Mouse (Mus musculus) NIH3T3 (cell line): ENCODE data around the gene Lmntd1.
A peak's percentile ranks its signal among the peaks of the same experiment; 100 is the strongest.

Experiments
- DNase-seq: peaks from one replicate; pipeline ENCODE4 v3.0.0-alpha.2; 2012; ENCODE audit warnings: low read depth

Lmntd1 gene

DNA sequence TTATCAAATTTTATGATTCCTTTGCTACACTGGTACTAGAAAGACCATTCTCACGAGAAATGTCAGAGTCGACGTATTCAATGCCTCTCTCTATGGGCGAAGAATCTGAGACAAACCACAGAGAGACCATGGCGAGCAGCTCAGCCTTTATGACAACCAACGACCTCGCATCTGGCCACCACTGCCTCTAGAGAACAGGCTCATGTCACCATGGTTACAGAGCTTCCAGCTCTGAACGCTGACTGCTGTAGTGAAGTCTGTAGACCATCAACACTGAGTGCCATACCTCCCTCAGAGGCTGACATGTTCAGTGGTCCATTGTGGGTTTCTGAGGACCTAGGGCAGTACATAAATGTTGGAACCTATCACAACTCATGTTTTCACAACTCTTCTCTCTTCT lies 180.2 kb downstream of the Lmntd1 start:
- no peak for DNase-seq

DNA sequence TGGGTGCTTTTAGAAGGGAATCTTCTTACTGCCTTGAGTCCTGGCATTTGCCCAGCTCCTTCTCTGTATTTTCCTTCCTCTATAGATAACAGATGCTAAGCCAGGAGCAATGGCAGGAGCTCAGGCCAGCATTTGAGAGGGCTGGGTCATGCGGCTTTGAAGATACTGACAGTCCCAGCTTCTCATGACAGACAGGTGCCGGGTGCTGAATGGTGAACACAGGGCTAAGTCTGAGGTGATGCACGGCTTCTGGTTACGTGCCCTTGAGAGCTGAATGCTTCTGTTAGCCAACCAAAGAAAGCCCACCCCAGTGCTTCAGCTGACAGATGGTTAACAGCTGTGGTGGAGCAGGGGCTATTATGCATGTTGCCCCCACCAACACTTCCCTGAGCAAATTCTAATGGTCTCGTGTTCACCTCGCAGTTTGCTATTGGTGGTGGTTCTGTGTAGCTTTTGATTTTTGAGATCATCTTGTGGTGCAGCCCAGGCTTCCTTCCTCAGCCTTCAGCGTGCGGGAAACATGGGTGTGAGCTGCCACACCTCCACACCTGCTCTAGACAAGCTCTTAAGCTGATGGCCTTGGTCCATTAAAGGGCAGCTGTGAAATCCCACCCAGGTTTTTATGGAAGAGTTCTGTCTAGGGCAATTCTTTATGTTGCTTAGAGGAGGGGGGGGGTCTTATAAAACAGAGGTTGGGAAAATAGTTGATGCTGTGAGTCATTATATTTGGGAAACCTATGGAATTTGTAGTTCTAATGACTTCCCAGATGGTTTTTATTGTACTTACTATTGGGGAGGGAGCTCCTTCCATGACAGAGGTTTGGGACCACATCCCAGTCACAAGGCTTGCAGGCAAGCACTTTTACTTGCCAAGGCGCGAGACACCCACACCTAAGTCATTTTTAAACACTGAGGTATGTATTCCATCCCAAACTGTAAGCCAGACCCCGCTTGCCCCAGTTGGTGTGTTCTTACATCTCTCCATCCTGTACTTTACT lies 181.1 kb downstream of the Lmntd1 start:
- DNase-seq: peak; percentile 67

DNA sequence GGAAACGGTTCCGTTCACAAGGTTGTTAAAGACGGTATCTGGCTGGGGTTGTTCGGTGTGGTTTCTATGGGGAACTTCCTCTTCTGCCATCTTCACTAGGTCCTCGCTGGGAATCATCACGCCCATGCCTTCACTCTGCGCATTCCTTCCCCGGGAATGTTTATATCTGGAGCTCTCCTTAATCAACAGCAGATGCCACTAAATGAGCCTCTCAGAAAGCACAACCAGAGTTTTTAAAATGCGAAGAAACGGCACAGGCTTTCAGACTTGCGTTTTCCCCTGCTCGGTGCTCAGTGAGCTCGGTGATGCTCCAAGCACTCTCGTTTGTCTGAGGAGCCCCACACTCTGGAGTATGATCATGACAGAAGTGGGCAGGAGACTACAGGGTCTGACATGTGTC lies 182.4 kb downstream of the Lmntd1 start:
- DNase-seq: peak; percentile 76

DNA sequence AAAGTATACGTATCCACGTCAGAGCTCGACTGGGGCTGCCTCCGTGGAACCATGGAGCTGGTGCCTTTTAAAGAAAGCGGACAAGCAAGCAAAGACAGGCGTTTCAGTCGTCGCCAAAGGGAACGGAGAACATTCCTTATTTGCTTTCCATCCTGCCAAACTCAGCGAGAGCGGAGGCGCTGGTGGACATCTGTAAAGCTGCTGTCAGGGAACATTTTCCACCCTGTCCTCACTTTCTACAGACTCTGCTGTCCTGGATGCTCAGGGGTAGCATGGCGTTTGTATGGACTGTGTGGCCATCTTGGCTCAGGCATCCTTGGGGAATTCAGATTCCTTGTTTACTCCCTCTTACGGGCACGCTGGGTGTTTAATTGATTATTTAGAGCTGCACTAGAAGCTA lies 186.7 kb downstream of the Lmntd1 start:
- DNase-seq: no peak

DNA sequence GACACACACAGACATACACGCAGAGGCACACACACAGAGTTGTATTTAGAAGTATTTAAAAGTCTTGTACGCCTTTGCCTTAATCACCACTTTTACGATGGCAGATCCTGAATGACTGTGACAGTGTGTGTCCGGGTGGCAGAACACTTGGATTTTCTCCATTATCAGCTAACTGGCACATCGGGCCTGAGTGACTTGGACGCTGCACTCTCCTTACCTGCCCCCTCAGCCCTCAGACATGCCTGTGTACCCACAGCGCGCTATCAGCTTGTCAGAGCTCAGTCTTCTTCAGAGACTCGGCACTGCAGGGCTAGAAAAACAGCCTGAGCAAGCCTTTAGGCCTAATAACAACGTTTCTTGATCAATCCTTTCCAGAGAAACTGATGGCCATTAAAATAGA lies 187.6 kb downstream of the Lmntd1 start:
- no peak for DNase-seq

DNA sequence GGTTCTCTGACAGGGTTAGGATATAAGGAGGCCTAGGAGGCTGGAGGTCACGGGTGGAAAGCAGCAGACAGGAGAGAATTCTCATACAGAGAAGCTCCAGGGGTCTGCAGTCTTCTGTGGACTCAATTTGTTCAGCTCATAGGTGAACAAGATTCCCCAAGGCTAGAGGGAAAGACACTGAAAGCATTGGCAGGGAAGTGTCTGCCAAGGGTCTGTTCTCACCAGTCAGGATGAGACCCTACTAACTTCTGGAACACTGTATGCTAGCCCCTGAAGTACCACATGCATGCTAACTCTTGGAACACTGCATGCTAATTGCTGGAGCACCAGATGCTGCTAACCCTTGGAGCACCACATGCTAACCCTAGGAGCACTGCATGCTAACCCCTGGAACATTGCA lies 190.0 kb downstream of the Lmntd1 start:
- DNase-seq: no peak

DNA sequence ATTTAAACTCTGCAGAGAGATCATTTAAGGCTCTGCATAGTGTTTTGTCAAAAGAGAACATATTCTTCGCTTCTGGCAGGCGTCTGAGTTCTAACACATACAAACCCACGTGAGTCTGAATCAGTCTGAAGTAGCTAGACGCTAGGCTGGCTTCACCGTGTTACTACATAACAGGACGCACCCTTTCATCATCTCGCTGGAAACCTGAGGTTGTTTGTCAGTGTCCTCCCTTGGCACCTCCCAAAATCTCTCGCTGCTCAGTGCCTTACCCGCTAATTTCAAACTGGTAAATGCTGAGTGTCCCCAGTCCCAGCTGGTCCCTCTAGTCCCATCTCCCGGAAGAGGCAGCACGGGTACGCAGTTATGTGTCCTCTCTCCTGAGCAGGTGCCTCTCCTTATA lies 190.6 kb downstream of the Lmntd1 start:
- no peak for DNase-seq

DNA sequence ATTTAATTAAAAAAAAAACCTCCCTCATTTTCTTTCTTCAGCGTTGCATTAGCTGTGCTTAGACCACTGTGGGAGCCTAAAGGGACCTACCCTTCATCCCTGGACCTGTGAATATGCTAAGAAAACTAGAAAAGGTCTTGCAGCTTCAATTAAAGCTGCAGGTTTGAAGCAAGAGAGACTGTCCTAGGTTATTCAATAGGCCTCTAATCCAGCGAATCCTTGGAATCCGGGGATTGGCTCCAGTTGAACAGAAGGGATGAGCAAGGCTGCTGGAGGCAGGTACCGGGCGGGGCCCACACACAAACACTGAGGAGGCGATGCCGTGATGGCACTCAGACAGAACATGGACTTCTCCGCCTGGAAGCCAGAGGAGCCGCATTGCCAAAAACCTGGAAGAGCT lies 192.5 kb downstream of the Lmntd1 start:
- no peak for DNase-seq

DNA sequence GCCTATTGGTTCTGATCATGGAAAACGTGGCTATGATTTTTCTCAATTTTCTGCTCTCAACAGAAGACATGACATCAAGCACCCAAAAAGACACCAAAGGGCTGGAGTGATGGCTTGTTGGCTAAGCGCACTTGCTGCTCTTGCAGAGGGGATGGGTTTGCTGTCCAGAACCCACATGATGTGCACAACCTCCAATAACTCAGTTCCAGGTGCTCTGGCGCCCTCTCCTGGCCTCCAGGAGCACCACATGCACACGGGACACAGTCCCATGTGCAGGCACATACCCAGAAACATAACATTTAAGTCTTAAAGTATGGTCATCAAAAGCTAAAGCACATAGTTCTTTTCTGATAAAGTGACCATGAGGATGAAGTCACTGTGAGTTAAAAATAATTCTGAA lies 193.7 kb downstream of the Lmntd1 start:
- DNase-seq: no peak

DNA sequence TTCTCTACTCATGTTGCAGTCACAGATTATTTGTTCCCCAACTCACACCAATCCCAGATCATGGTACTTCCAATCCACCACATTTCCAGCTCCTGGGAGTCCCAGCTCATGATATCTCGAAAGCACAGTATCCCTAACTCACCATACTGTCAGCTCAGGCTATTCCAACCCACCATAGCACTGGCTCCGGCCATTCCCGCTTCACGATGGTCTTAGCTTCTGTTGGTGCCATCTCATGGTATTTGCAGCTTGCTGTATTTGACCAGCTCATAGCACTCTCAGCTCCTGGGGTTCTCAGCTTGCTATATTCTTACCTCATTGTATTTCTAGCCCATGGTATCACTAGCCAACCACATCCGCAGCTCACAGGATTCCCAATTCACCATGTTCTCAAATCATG lies 195.3 kb downstream of the Lmntd1 start:
- DNase-seq: no peak

DNA sequence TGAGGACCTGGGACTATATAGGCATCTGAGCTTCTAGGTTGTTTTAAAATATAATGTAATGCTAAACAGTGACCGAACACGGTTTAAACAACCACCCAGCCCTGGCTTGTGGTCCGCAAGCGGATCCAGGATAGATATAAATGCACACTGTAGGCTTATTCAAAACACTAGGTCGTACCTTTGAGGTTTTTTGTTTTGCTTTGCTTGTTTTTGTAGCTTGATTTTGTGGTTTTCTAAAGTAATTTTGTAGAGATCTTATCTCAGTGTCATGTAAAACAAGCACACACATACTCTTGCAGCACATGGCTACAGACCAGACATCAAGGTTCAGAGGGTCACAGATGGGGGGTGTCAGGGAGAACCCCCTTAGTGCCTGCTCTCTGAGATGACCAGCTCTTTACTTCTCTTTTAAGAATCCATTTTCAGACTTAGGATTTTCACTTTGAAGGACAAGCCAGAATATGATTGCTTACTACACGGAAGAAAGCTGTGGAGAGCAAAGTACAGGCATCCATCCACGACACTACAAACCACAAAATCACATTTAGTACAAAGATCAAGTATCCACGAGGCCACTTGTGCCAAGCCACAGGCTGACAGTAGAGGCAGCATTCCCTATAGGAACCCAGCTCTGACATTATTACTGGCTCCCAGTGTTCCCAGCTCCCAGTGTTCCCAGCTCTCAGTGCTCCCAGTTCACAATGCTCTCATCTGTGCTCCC lies 196.2 kb downstream of the Lmntd1 start:
- peak; percentile 60 for DNase-seq

DNA sequence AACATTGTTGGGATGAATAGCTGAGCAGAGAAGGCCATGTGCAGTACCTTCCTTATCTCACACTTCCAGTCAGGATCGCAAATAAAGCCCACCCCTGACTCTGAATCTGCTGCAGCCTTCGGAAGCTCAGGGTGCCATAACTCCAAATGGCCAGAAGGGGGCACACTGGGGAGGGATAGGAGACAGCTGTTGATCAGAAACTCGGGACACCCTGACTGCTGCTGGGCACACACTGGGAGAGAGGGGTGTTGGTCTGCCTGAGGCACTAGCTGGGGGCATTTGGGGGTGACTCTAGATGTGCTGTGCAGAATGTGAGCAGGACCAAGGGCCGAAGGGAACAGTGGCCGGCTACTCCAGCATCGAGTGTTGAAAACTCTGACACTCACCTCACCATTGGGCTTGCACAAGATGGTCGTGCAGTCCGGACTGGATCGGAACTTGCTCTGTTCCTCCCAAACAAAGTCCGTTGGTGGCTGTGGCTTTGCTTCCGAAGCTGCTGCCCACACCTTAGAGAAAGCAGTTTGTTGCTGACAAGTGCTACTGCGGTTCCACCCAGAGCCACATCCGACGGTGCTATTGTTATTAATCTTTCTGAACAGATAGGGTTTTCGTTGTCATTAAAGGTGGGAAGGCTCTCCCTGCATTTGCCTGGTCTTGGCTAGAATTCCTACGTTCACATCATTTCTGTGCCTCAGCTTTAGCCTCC lies 197.0 kb downstream of the Lmntd1 start:
- peak; percentile 70 for DNase-seq

DNA sequence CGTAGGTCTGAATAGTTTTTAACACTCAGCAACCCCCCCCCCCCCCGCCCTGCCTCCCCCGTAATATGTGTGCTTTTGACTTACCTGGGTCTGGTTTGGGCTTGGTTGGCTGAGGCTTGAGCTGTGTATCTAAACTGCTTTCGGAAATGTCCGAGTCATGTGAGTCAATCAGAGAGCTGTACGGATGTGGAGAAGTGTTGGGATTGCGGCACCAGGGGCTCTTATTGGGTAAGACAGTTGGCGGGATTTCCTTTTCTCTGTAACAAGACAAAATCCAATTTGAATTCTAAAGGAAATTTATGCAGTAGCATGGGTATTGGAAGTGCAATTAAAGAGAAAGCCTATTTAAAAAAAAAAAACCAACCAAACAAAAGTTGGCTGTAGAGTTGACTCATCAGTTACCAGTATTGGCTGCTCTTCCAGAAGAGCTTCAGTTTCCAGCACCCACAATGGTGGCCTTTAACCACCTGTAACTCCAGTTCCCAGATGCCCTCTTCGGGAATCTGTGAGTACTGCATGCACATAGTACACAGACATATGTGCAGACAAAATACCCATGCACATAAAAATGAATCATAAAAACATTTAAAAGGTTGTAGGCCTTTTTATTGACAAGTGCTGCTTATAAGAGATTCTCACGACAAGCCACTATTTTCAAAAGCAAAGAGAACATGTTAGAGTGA lies 209.6 kb downstream of the Lmntd1 start:
- DNase-seq: peak; percentile 49

DNA sequence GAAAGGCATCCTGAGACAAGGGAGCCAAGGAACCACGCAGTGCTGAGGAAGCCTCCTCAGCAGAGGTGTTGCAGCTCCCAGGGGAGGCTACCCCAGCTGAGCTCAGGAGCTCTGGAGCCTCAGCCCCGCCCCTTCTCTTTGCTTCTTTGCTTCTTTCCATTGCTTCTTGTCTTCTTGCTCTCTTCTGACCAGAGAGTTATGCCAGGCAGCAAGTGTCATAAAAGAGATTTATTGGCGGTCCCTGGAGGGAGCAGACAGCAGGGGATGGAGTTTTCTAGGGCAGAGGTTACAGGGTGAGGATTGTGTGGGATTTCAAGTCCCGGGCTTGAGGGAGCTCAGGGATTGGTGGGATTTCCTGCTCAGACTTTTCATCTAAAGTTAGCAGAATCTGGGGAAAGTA lies 213.0 kb downstream of the Lmntd1 start:
- peak; percentile 61 for DNase-seq

DNA sequence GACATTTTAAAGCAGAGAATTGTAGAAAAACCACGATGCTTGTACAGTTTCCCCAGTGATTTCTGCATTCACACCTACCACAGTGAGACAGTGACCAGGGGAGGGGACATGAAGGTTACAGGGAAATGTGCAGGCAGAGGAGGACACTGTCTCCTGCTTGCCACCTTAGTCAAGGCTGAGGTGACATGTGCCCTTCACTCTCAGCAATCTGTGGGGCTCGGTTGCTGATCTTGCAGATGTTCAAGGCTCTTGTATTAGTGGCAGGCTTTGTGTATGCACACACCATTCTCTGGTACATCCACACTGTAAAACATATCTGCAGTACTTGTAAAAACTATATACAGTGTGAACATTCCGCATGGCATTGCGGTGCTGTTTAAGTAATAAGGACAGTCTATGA lies 216.2 kb downstream of the Lmntd1 start:
- DNase-seq: no peak

DNA sequence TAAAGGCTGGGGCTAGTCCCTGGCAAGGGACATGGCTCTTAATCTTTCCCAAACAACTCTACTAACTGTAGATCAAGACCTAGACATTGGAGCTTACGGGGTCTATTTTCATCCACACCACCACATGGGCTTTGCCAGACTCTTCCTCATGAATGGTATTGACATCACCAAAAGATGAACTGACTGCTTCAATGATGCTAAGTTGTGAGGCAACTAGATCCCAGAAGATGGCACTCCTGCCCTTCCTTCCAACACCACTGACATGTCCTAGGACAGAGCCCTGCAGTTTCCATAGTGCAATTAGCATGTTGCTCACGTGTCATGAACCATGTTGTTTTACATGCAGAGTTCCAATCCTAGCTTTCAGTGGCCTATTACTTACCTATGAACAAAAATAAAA lies 217.6 kb downstream of the Lmntd1 start:
- DNase-seq: peak; percentile 80

DNA sequence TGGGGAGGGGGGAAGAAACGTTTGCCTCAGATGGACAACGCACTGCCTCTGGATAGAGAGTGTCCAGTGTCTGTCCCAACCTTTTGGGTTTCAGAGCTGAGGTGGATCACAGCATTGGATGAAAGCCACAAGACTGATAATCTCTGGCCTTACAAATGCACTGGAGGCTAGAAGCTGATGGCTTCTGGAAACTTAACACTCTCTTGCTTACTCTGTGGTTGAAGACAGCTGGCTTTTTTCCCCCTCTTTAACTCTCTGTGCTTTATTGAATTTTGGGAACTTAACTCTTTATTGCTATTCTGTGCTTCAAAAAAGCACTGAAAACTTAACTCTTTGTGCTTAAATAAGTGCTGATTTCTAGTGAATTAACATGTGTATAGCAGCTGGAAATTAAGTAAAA lies 223.7 kb downstream of the Lmntd1 start:
- DNase-seq: no peak

DNA sequence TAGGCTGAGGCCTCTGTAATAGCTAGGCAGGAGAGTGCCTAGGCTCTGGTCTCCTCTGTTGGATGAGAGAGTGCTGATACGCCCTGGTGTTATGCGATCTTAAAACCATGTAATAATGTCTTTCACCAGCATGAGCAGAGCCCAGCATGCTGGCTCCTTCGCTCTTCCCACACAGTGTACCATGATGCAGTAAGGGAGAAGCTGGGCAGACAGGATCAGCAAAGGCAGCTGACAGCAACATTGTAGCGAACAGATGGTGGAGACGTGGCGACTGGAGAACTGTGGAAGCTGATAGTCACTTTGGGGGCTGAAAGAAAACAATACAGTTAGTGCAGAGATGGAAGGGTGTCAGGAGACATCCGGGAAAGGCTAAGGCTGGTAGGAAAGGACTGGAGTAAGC lies 224.2 kb downstream of the Lmntd1 start:
- DNase-seq: no peak

DNA sequence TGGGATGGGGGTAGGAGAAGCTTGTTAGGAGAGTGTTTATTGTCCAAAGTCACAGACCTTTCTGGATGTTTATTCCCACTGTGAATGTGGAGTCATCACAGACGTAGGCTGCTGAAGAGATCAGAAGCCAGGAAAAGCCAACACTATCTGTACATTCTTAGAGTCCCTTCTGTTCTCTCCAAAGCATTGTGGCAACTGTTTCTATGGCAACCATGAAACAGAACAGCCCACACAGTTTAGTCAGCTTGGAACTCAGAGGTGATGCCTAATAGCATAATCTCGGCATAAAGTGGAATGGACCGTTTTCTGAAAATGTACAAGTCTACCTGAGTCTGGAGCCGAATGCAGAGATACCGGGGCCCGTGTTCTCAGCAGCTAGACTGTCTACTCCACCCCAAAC lies 226.7 kb downstream of the Lmntd1 start:
- no peak for DNase-seq

DNA sequence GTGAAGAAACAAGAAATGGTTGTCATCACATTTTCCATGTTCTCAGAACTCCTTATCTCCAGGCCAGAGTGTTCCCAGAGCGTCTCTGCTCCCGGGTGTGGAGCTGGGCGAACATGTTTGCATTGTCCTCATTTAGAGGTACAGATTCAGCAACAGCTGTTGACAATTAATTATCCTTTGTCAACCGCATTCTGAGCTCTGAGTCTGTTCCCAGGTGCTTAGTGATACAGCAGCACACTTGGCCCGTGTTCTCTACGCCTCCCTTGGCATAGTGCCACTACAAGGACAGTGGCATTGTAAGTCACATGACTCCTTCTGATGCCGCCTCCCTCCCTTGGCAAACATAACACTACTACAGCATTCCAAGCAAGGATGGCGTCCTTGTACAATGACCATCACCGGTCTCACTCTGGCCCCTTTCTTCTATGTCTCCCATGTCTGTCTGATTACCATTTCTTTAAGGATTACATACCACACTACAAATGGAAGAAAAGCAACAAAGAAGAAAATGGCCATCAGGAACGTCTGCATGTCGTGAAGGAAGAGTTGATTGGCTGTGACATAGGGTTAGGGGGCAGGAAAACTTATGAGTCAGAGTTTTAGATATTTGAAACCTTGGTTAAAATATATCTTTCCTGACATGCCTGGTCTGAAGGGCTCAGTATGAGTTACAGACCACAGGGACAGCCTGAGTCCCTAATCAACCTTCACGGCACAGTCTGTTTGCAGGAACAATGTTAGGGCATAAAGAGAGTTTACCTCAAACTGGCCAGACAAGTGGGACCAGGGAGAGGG lies 231.3 kb downstream of the Lmntd1 start:
- peak; percentile 60 for DNase-seq

DNA sequence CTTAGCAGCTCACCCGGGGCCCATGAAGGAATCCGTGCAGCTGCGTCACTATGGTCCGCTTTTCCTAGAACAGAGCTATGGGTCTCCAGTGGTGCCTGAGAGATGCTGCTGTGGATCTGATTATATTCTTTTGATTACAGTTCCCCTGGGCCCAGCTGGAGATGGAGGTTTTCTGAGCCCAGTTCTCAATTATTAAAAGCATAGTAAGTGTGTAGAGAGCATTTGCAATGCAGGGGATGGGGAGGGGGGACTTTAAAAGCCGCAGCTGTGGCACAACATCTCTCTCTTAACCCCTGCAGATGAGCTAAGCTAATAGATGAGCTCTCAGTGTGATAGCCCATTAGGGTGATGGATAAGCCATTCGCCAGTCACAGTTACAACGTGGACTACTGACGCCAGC lies 233.2 kb downstream of the Lmntd1 start:
- DNase-seq: no peak
